Mouse (Mus musculus) stomach, postnatal 0 days (tissue): ENCODE measurements around the gene Ubox5.

Source experiments
- CTCF ChIP-seq: IDR thresholded peaks from 2 replicates; pipeline ENCODE4 v1.5.1; 2016; ENCODE audit warnings: antibody characterized with exemption, low read depth, mild to moderate bottlenecking, moderate library complexity
- EP300 ChIP-seq: optimal IDR thresholded peaks from 2 replicates; pipeline ENCODE3; 2016; ENCODE audit warnings: antibody characterized with exemption

- TF ChIP-seq CTCF (no peak), EP300 (no peak)
Observed at GRCm38 (mm10) chr2:130581201-130581600, 48.6 kb downstream of the Ubox5 start.
